Mouse (Mus musculus) right cerebral cortex, postnatal 36 days (tissue): ENCODE data around the gene Lgi2.

ENCODE experiments used
- DNase-seq, 2 experiments: peaks; one replicate each; pipeline ENCODE4 v3.0.0; 2022; ENCODE audit warnings: low spot score in 2 of 2, mixed read lengths in 1 of 2

The Lgi2 gene

GRCm38 (mm10) chr5:52537024-52537423, 29.2 kb downstream of the Lgi2 start:
- DNase-seq = no peak

- no peak for DNase-seq
These were observed 31.3 kb downstream of the Lgi2 start for GRCm38 (mm10) chr5:52534798-52535590.

GRCm38 (mm10) chr5:52533705-52534104, 32.6 kb downstream of the Lgi2 start:
- no peak for DNase-seq

GRCm38 (mm10) chr5:52528545-52528944, 37.7 kb downstream of the Lgi2 start:
- peak; percentile 6 to 29 for DNase-seq

- DNase-seq = no peak
These were observed 39.8 kb downstream of the Lgi2 start for GRCm38 (mm10) chr5:52526324-52526986.

- peak in 1 of 2 experiments; percentile 39 for DNase-seq
These were observed 42.1 kb downstream of the Lgi2 start for GRCm38 (mm10) chr5:52524207-52524606.

- no peak for DNase-seq
These were observed 46.3 kb downstream of the Lgi2 start for GRCm38 (mm10) chr5:52519921-52520320.

GRCm38 (mm10) chr5:52516072-52516476, 50.2 kb downstream of the Lgi2 start:
- DNase-seq = peak in 1 of 2 experiments; percentile 9

GRCm38 (mm10) chr5:52515246-52516021, 50.8 kb downstream of the Lgi2 start:
- peak; percentile 44 to 49 for DNase-seq

- DNase-seq = no peak
These were observed 55.2 kb downstream of the Lgi2 start for GRCm38 (mm10) chr5:52511089-52511488.

- no peak for DNase-seq
These were observed 56.8 kb downstream of the Lgi2 start for GRCm38 (mm10) chr5:52509416-52509815.

- DNase-seq = no peak
These were observed 61.6 kb downstream of the Lgi2 start for GRCm38 (mm10) chr5:52504666-52505065.

GRCm38 (mm10) chr5:52504148-52504547, 62.1 kb downstream of the Lgi2 start:
- no peak for DNase-seq

- DNase-seq = no peak
These were observed 70.6 kb downstream of the Lgi2 start for GRCm38 (mm10) chr5:52495671-52496070.

- DNase-seq = no peak
These were observed 74.8 kb downstream of the Lgi2 start for GRCm38 (mm10) chr5:52491496-52491895.

- no peak for DNase-seq
These were observed 78.5 kb downstream of the Lgi2 start for GRCm38 (mm10) chr5:52487559-52488430.
